Mouse (Mus musculus) liver, embryonic 12.5 days (tissue): ENCODE measurements around the gene C1qtnf3. TPM values are rescaled to one million over a fixed set of nuclear protein-coding genes. Genes with fewer than 3 reads are reported as not detected.

Experiments
- ATAC-seq: fragments of 200-750 bp; cut with Nextera tagmentation; 2 replicates; pipeline ENCODE4 v1.8.0; 2017; ENCODE audit warnings: moderate number of reproducible peaks, mild to moderate bottlenecking, moderate library complexity
- H3K27ac ChIP-seq: fragments of 300-500 bp; sonication (generic); 2 replicates; pipeline ENCODE4 v1.5.1; 2016; ENCODE audit warnings: mild to moderate bottlenecking
- H3K27me3 ChIP-seq: fragments of 300-500 bp; sonication (generic); replicated peaks from 2 replicates; pipeline ENCODE4 v1.6.1; 2016; ENCODE audit warnings: mild to moderate bottlenecking, moderate library complexity
- H3K36me3 ChIP-seq: fragments of 300-500 bp; sonication (generic); 2 replicates; pipeline ENCODE4 v1.6.1; 2016; ENCODE audit warnings: mild to moderate bottlenecking, moderate library complexity
- H3K4me1 ChIP-seq: fragments of 300-500 bp; sonication (generic); 2 replicates; pipeline ENCODE4 v1.6.1; 2016
- H3K4me2 ChIP-seq: fragments of 300-500 bp; sonication (generic); 2 replicates; pipeline ENCODE4 v1.6.1; 2016; ENCODE audit warnings: mild to moderate bottlenecking, moderate library complexity
- H3K4me3 ChIP-seq: fragments of 300-500 bp; sonication (generic); 2 replicates; pipeline ENCODE4 v1.5.1; 2016; ENCODE audit warnings: mild to moderate bottlenecking, moderate library complexity
- H3K9ac ChIP-seq: fragments of 300-500 bp; sonication (generic); 2 replicates; pipeline ENCODE4 v1.6.1; 2016; ENCODE audit warnings: mild to moderate bottlenecking, moderate library complexity
- H3K9me3 ChIP-seq: fragments of 300-500 bp; sonication (generic); replicated peaks from 2 replicates; pipeline ENCODE4 v1.6.1; 2016; ENCODE audit warnings: mild to moderate bottlenecking, moderate library complexity
- WGBS: fragments of 180-500 bp; shearing (Covaris S2); methylation state at CpG from one replicate; pipeline ENCODE4 v1.1.7; 2016; ENCODE audit not compliant: insufficient replicate concordance; 5-methylcytosine and 5-hydroxymethylcytosine counted together
- polyA plus RNA-seq: library from polyadenylated mRNA; unstranded; fragments of >200 nt; fragmentation: Nextera tagmentation; extraction: Ambion mirVana; gene quantifications from 2 replicates; pipeline ENCODE4 v1.2.1, GENCODE M21; 2016

C1qtnf3 gene
- polyA plus RNA-seq, result 0.12 and 0.19 TPM in 2 replicates

DNA sequence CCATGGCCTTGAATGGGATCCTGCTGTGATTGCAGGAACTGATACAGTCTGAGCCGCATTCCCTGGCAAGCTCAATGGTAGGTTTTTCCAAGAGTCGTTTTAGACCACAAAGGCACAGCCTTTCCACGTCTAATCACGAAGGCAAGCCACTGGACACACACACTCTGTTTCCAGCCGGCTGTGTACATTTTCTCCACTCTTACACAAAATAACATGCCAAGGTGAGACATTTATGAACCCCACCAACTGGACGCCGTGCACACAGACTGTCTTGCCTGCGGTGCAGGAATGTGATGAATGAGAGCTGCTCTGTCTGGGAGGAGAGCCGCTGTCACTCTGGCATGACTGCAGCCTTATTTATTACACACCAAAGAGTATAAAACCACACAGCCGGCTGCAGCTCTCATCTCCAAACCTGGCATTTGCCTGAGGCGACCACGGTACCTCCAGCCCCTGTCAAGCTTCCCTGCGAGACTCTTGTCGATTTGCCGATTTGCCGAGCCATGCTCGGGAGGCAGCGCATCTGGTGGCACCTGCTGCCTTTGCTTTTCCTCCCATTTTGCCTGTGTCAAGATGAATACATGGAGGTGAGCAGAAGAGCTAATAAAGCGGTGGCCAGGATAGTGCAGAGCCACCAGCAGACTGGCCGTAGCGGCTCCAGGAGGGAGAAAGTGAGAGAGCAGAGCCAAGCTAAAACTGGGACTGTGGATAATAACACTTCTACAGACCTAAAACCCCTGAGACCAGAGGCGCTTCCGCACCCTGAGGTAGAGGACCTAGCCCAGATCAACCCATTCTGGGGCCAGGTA lies at the start of gene C1qtnf3:
TSS of gene C1qtnf3 (plus strand) at position 382 of the 809 bp plus-strand sequence.
- Histone ChIP-seq H3K27me3 (peaks cover 15% of the 10 kb centered on the region; the same call in 1 of the 2 replicates), H3K9ac (no peak within 1 kb of the TSS), H3K9me3 (no peaks in the 10 kb centered on the region), H3K36me3 (no peaks in the 10 kb centered on the region), H3K4me1 (no peaks in the 10 kb centered on the region), H3K4me2 (no peak within 1 kb of the TSS), H3K27ac (no peak within 1 kb of the TSS), H3K4me3 (no peak within 1 kb of the TSS)
- ATAC-seq, result no peak
- 74% methylated on average over 23 of the region's 23 CpGs for WGBS

DNA sequence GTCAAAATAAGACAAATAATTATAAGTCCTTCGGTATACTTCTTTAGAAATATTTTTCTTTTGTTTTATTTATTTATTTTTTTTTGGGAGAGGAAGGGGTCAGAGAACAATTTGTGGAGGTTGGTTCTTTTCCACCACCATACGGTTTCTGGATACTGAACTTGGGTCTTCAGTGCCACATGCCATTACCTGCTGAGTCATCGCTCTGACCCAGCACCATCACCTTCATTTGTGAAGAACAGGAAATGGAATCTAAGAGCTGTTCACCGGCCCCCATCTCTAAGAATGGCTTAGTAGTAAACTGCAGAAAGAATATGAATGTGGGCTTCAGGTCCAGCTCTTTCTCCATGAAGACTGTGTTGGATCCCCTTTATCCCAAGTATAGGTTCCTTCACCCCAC lies 49.8 kb upstream of the C1qtnf3 start:
- WGBS, result 55% methylated on average over 4 of the region's 4 CpGs
- Histone ChIP-seq H3K27me3 (no peaks in the 10 kb centered on the region), H3K4me3 (no peak overlapping the region), H3K9me3 (no peaks in the 10 kb centered on the region), H3K4me1 (no peaks in the 10 kb centered on the region), H3K36me3 (no peaks in the 10 kb centered on the region), H3K27ac (no peak overlapping the region), H3K9ac (no peak overlapping the region), H3K4me2 (no peak overlapping the region)
- ATAC-seq, result no peak

DNA sequence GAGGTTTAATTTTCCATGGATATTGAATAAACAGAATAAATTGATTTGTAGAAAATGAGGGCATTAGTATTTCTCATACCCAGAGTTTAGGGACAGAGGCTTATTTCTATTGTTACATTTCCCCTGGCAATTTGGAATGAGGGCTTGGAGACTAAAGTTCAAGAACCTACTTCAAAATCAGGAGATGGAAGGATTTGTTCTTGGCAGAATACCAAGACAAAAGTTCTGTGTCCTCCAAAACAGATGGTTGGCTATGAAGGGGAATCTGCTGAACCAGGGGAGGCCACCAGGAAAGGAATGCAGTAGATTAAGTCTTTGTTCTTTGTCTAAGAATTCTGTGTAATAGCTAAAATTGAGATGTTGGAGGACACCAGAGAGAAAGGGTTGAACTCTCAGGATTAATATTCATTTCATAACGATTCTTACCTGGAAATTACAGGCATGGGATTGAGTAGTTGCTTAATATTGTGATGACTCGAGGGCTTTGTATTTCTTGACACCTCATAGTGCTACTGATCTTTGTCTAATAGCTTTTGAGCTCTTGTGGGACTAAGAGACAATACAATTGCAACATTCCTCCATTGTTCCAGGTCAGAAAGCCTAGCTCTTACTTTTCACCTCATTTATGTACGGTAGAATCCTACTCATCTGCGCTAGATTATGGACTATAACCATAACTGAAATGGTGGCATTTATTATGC lies 35.4 kb upstream of the C1qtnf3 start:
- Histone ChIP-seq H3K27ac (no peak overlapping the region), H3K27me3 (no peaks in the 10 kb centered on the region), H3K36me3 (no peaks in the 10 kb centered on the region), H3K9me3 (no peaks in the 10 kb centered on the region), H3K4me1 (no peaks in the 10 kb centered on the region), H3K4me3 (no peak overlapping the region), H3K4me2 (no peak overlapping the region), H3K9ac (no peak overlapping the region)
- 49% methylated on average over 4 of the region's 4 CpGs for WGBS
- ATAC-seq, result no peak

- ATAC-seq, result no peak
- no peaks in the 10 kb centered on the region for H3K9me3 ChIP-seq
- H3K9ac ChIP-seq, result no peak overlapping the region
- H3K36me3 ChIP-seq, result no peaks in the 10 kb centered on the region
- no peak overlapping the region for H3K27ac ChIP-seq
- H3K4me1 ChIP-seq, result no peaks in the 10 kb centered on the region
- no peak overlapping the region for H3K4me3 ChIP-seq
- 76% methylated on average over 3 of the region's 3 CpGs for WGBS
- H3K27me3 ChIP-seq, result no peaks in the 10 kb centered on the region
- H3K4me2 ChIP-seq, result no peak overlapping the region
These were observed 34.8 kb upstream of the C1qtnf3 start for GRCm38 (mm10) chr15:10917312-10917660.

DNA sequence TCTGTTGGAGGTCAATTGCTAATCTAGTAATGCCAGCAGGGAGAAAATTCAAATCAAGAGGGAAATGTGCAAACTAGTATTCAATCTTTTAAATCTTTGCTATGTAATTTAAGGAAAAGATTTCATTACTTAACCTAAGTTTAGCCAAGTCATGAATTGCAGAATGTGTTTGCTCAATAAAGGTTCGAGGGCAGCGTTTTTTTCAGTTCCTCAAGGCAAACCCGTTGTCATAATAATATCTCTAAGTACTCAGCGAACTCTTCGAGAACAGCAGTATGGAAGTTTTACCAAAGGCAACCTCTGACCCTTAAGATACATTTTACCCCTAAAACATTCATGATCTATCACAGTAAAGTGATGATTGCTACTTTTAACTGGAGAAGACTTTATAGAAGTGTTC lies 31.9 kb upstream of the C1qtnf3 start:
- Histone ChIP-seq H3K4me2 (no peak overlapping the region), H3K9ac (no peak overlapping the region), H3K36me3 (no peaks in the 10 kb centered on the region), H3K27ac (no peak overlapping the region), H3K9me3 (no peaks in the 10 kb centered on the region), H3K4me1 (no peaks in the 10 kb centered on the region), H3K4me3 (no peak overlapping the region), H3K27me3 (no peaks in the 10 kb centered on the region)
- ATAC-seq, result no peak
- WGBS, result 54% methylated on average over 5 of the region's 5 CpGs

- no peaks in the 10 kb centered on the region for H3K27me3 ChIP-seq
- no peak overlapping the region for H3K4me2 ChIP-seq
- no peaks in the 10 kb centered on the region for H3K9me3 ChIP-seq
- H3K4me1 ChIP-seq, result no peaks in the 10 kb centered on the region
- ATAC-seq, result no peak
- H3K4me3 ChIP-seq, result no peak overlapping the region
- no peak overlapping the region for H3K27ac ChIP-seq
- H3K36me3 ChIP-seq, result no peaks in the 10 kb centered on the region
- 13% methylated on average over 4 of the region's 4 CpGs for WGBS
- H3K9ac ChIP-seq, result no peak overlapping the region
These were observed 31.1 kb upstream of the C1qtnf3 start for GRCm38 (mm10) chr15:10921064-10921463.

DNA sequence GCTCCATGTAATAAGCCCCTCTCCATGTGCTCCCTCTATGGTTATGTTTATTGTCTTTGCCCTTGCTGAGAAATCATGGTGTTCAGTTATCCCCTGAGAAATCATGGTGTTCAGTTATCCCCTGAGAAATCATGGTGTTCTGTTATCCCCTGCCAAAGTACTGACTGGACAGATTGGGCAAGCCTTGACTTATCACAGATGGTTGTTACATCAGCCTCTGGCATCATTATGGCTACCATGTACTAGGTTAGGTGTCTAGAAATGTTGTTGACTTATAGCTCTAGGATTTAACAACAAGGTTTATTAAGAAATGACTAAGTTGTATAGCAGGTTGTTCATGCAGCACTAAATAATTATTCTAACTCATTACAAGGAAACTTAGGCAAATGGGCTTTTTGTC lies 30.1 kb upstream of the C1qtnf3 start:
- Histone ChIP-seq H3K27me3 (no peaks in the 10 kb centered on the region), H3K9ac (no peak overlapping the region), H3K27ac (no peak overlapping the region), H3K9me3 (no peaks in the 10 kb centered on the region), H3K36me3 (no peaks in the 10 kb centered on the region), H3K4me1 (no peaks in the 10 kb centered on the region), H3K4me3 (no peak overlapping the region), H3K4me2 (no peak overlapping the region)
- ATAC-seq, result no peak

GRCm38 (mm10) chr15:10922570-10922969 lies 29.6 kb upstream of the C1qtnf3 start:
- no peak overlapping the region for H3K4me2 ChIP-seq
- no peak overlapping the region for H3K27ac ChIP-seq
- H3K9me3 ChIP-seq, result no peaks in the 10 kb centered on the region
- H3K4me3 ChIP-seq, result no peak overlapping the region
- no peak overlapping the region for H3K9ac ChIP-seq
- no peak for ATAC-seq
- H3K27me3 ChIP-seq, result no peaks in the 10 kb centered on the region
- 47% methylated on average over 3 of the region's 3 CpGs for WGBS
- H3K36me3 ChIP-seq, result no peaks in the 10 kb centered on the region
- no peaks in the 10 kb centered on the region for H3K4me1 ChIP-seq

DNA sequence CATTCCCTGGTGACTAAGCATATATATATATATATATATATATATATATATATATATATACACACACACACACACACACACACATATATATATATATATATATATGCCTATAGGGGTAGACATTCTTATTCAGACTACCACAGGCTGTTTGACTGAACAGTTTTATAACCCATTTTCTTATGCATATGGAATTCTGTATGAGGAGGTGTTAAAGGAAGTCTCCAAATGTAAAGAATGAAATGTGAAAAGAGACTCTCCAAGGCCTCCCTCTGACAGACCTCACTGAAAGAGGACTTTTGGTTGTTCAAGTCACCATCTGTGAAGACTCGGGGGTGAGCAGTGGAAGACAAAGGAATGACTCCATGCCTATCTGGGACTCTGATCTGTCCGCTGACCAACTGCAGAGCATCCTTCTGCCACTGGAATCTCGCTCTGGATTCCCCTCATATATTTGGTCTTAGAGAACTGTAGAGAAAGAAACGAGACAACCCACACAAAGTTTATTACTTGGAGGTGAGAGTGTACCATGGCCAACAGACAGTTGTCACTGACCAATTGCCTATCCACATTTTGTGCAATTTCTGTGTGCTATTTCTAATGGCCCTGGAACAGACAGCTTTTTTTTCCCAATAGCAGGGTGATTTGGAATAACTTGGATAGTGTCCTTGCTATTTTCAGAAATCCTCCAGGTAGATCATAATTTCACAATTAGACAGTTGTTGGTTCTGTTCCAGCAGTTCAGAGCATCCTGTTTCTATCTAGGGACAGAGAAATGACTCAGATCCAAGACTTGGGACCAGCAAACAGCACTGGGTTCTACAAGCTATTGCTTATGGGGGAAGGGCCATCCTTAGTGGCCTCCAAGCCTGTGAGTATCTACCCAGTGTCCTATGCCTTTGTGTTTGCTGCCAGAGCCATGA lies 28.8 kb upstream of the C1qtnf3 start:
- H3K4me1 ChIP-seq, result no peaks in the 10 kb centered on the region
- H3K36me3 ChIP-seq, result no peaks in the 10 kb centered on the region
- no peak overlapping the region for H3K9ac ChIP-seq
- no peaks in the 10 kb centered on the region for H3K9me3 ChIP-seq
- WGBS, result 56% methylated on average over 4 of the region's 4 CpGs
- no peak overlapping the region for H3K4me2 ChIP-seq
- no peaks in the 10 kb centered on the region for H3K27me3 ChIP-seq
- no peak overlapping the region for H3K4me3 ChIP-seq
- no peak overlapping the region for H3K27ac ChIP-seq
- ATAC-seq, result no peak

DNA sequence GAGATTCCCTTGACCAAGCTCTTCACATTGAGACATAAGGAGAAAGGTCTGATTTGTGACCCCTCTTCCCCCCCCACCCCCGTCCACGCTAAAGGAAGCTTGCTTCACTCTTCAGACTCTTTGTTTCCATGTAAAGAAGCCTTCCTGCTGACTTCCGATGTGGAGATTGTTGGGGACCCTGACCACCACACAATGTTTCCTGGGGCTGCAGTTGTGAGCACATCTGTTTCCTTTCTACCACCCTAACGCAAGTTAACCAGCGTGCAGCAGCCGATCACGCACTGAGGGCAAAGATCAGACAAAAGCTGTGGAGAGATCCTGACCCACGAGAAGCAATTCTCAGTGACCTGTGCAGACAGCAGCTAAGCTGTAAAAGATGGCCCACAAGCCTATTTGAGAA lies 24.8 kb upstream of the C1qtnf3 start:
- Histone ChIP-seq H3K4me3 (no peak overlapping the region), H3K9ac (no peak overlapping the region), H3K27me3 (no peaks in the 10 kb centered on the region), H3K27ac (no peak overlapping the region), H3K4me2 (no peak overlapping the region), H3K4me1 (no peaks in the 10 kb centered on the region), H3K9me3 (no peaks in the 10 kb centered on the region), H3K36me3 (no peaks in the 10 kb centered on the region)
- ATAC-seq, result no peak
- 18% methylated on average over 8 of the region's 8 CpGs for WGBS

DNA sequence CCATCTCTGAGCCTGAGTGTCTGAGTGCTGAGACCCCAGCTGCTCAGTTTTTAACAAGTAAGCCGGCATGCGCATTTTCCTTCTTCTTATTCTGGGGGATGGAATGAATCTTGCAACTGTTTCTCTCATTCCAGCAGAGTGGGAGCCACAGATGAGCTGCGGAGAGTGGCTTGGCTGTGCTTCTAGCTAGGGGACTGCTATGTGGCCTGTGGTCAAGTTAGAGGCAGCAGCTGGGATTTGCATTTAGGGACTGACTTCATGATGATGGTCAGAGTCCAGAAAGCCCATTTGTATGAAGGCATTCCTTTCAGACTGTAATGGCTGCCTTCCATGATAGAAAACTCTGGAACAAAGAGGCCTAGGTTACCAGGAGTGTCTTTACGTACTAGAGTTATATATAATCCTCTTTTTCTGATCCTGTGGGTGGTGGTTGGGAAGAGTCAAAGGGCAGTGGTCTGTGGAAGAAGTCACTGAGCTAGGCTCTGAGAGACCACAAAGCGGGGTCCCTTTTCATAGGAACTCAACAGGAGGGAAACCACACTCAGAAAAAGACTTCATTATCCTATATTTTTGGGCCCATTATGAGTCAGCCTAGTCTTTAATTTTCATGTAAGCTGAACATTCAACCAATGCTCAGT lies 23.4 kb upstream of the C1qtnf3 start:
- Histone ChIP-seq H3K9ac (no peak overlapping the region), H3K4me2 (no peak overlapping the region), H3K27ac (no peak overlapping the region), H3K27me3 (no peaks in the 10 kb centered on the region), H3K36me3 (no peaks in the 10 kb centered on the region), H3K9me3 (no peaks in the 10 kb centered on the region), H3K4me3 (no peak overlapping the region), H3K4me1 (no peaks in the 10 kb centered on the region)
- ATAC-seq, result no peak
- WGBS, result 80% methylated on average over 5 of the region's 5 CpGs
